Comparison of ENCODE assay signal across 8 mouse cellular contexts in the genomic region with DNA sequence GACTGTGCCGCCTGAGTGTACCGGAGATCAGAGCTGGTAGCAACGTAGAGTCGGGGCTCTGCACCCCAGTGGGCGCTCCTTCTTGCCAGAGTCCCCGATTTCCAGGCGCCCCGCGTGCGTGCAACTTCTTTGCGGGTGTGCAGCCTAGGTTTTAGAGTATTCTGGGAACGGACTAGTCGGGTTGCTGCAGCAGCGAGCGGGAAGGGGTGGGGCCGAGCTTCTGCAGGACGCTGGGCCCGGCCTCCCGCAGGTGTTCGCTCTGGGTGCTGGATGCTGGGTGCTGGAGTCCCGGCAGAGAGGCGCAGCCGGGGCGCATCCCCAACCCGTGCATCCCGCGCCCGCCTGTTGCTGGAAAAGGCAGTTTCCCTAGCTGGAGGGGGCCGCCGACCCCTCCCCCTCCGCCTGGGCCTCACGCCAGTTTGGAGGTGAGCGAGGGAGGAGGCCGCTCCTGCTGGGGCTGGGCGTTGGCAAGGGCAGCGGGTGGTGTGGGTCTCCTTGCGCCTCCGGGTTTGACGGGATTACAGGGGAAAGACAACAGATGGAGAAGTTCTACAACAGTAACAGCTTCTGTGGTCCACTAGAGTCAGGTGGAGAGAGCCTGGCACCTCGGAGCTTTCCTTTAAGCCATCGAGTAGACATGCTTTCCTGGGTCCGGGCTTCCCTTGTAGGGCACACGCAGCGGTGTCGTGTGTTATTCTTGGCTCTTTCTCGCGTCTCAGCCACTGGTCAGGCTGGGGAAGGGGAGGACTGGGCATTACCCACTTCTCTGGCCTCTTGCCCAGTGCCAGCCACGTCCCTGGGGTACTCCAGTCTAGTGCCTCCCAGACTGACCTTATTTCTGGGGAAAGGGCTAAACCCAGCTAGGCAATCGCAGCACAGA. TPM values are rescaled to one million over a fixed set of nuclear protein-coding genes. Genes with fewer than 3 reads are reported as not detected.
DNase-seq lines count a peak whose midpoint lies in the region; ATAC-seq and TF ChIP-seq lines count a peak whose summit lies in the region.

No protein-coding gene starts in this region.

- ATAC-seq in granulocyte monocyte progenitor cell, adult 5-6 weeks (replicated peaks; ENCODE audit: poor library complexity, severe bottlenecking) = 0 out of 2 replicates have a peak, but pooled peaks have one; percentile 8
- peak; percentile 32; the same call in 1 of the 2 replicates for ATAC-seq in intestine, embryonic 15.5 days
- peak; percentile 12; the same call in 1 of the 2 replicates for ATAC-seq in liver, embryonic 16.5 days (ENCODE audit: low read depth)
- no peak for ATAC-seq in activated CD4-positive, CD25-positive, alpha-beta regulatory T cell, adult 4 months

- 0 out of 2 replicates have a peak, but pooled peaks cover 4% of the 10 kb centered on the region for H3K36me3 ChIP-seq in intestine, embryonic 15.5 days
- H3K36me3 ChIP-seq in liver, embryonic 16.5 days (ENCODE audit: control insufficient read depth, insufficient read depth) = no peaks in the 10 kb centered on the region

- intact Hi-C loops in left cerebral cortex, adult 2 months (cut with DNase I) = no loop called here

- peaks cover 23% of the 10 kb centered on the region for H3K27me3 ChIP-seq in intestine, embryonic 15.5 days (replicated peaks)
- peaks cover 67% of the 10 kb centered on the region for H3K27me3 ChIP-seq in liver, embryonic 16.5 days (ENCODE audit: control insufficient read depth, insufficient read depth, low read depth, low read length)

- no peak for TF ChIP-seq CTCF in left cerebral cortex, adult 2 months (IDR thresholded peaks at IDR 0.05)
- TF ChIP-seq CTCF in olfactory bulb, adult 2 months (IDR thresholded peaks at IDR 0.05; ENCODE audit: insufficient read depth, low read depth, low read length) = no peak

- H3K4me3 ChIP-seq in left cerebral cortex, adult 2 months = peak overlapping the region; percentile 50
- H3K4me3 ChIP-seq in intestine, embryonic 15.5 days (replicated peaks) = peak overlapping the region; percentile 65
- peak overlapping the region; percentile 53 for H3K4me3 ChIP-seq in liver, embryonic 16.5 days (ENCODE audit: low read depth, low read length)
- peak overlapping the region; percentile 35 for H3K4me3 ChIP-seq in olfactory bulb, adult 2 months (ENCODE audit: insufficient read depth, low read depth, low read length)

- TF ChIP-seq POLR2A in olfactory bulb, adult 2 months (IDR thresholded peaks at IDR 0.05; ENCODE audit: insufficient read depth, low read depth, low read length) = no peak

- H3K9ac ChIP-seq in intestine, embryonic 15.5 days = peak overlapping the region; percentile 70
- H3K9ac ChIP-seq in liver, embryonic 16.5 days (ENCODE audit: low read depth, low read length) = peak overlapping the region; percentile 27

- 3% methylated on average over 47 of the region's 49 CpGs for WGBS in intestine, embryonic 15.5 days
- WGBS in liver, embryonic 16.5 days (ENCODE audit: insufficient replicate concordance) = 4% methylated on average over 48 of the region's 49 CpGs
- WGBS in olfactory bulb, adult 2 months = 6% methylated on average over 49 of the region's 49 CpGs

- DNase-seq in left cerebral cortex, adult 2 months (ENCODE audit: extremely low spot score in 1 of 2, low spot score in 2 of 2) = no peak
- no peak for DNase-seq in left cerebral cortex, adult 11 months (ENCODE audit: low spot score)
- peak; percentile 58 to 76 for DNase-seq in cerebellum, adult 18-20 months

- H3K9me3 ChIP-seq in intestine, embryonic 15.5 days = no peaks in the 10 kb centered on the region
- no peaks in the 10 kb centered on the region for H3K9me3 ChIP-seq in liver, embryonic 16.5 days (replicated peaks; ENCODE audit: control insufficient read depth, low read length)

- peak overlapping the region; percentile 93 for H3K4me2 ChIP-seq in intestine, embryonic 15.5 days (replicated peaks)
- H3K4me2 ChIP-seq in liver, embryonic 16.5 days (ENCODE audit: low read depth, low read length) = peak overlapping the region; percentile 62

- peak overlapping the region; percentile 47 for H3K27ac ChIP-seq in left cerebral cortex, adult 2 months
- H3K27ac ChIP-seq in intestine, embryonic 15.5 days = peak overlapping the region; percentile 82
- H3K27ac ChIP-seq in liver, embryonic 16.5 days (ENCODE audit: low read length) = no peak overlapping the region
- no peak overlapping the region for H3K27ac ChIP-seq in olfactory bulb, adult 2 months (ENCODE audit: insufficient read depth, low read depth, low read length)

- H3K4me1 ChIP-seq in intestine, embryonic 15.5 days (replicated peaks) = peaks cover 43% of the 10 kb centered on the region
- H3K4me1 ChIP-seq in liver, embryonic 16.5 days (ENCODE audit: control insufficient read depth, low read depth, low read length) = peaks cover 9% of the 10 kb centered on the region
- H3K4me1 ChIP-seq in olfactory bulb, adult 2 months (ENCODE audit: control insufficient read depth, insufficient read depth, low read length) = peaks cover 33% of the 10 kb centered on the region

RNA-seq across cellular contexts. Expression of a gene that starts 0.8 kb away (rescaled TPM):
- total RNA-seq in left cerebral cortex, adult 2 months (2021) = 10 to 100 TPM in 1 of 2 experiments, 1 to 10 TPM in 1; 9.0 to 11.6 TPM
- not detected in 2 replicates for total RNA-seq in granulocyte monocyte progenitor cell, adult 5-6 weeks (2014; fragmentation: Nextera tagmentation)
- 0.47 and 1.7 TPM in 2 replicates for total RNA-seq in granulocyte monocyte progenitor cell, adult 5-6 weeks (2017)
- polyA plus RNA-seq in intestine, embryonic 15.5 days (2015; fragmentation: Nextera tagmentation; extraction: Ambion mirVana) = 40.0 and 43.5 TPM in 2 replicates
- 4.5 and 5.6 TPM in 2 replicates for polyA plus RNA-seq in liver, embryonic 16.5 days (2015; fragmentation: Nextera tagmentation; extraction: Ambion mirVana)
- not detected in 2 replicates for polyA plus RNA-seq in olfactory bulb, adult 2 months (2012; ENCODE audit: insufficient read depth, insufficient read length, low replicate concordance, missing spikeins)
- under 1 TPM in 1 of 2 experiments, not detected in 1; 0.16 TPM for polyA plus RNA-seq in activated CD4-positive, CD25-positive, alpha-beta regulatory T cell, adult 4 months (2017; shearing (Covaris generic))

RNA-seq across cellular contexts. Expression of a gene that starts 21.8 kb away (rescaled TPM):
- 10 to 100 TPM; 32.7 to 33.1 TPM for total RNA-seq in left cerebral cortex, adult 2 months (2021)
- total RNA-seq in granulocyte monocyte progenitor cell, adult 5-6 weeks (2014; fragmentation: Nextera tagmentation) = 44.9 and 55.6 TPM in 2 replicates
- total RNA-seq in granulocyte monocyte progenitor cell, adult 5-6 weeks (2017) = 17.8 and 19.3 TPM in 2 replicates
- polyA plus RNA-seq in intestine, embryonic 15.5 days (2015; fragmentation: Nextera tagmentation; extraction: Ambion mirVana) = 56.9 and 57.9 TPM in 2 replicates
- 27.1 and 32.3 TPM in 2 replicates for polyA plus RNA-seq in liver, embryonic 16.5 days (2015; fragmentation: Nextera tagmentation; extraction: Ambion mirVana)
- polyA plus RNA-seq in olfactory bulb, adult 2 months (2012; ENCODE audit: insufficient read depth, insufficient read length, low replicate concordance, missing spikeins) = 257 TPM in 1 of 2 replicates, not detected in the other
- polyA plus RNA-seq in activated CD4-positive, CD25-positive, alpha-beta regulatory T cell, adult 4 months (2017; shearing (Covaris generic)) = 1 to 10 TPM; 3.2 to 7.9 TPM

RNA-seq across cellular contexts. Expression of a gene that starts 21.8 kb away (rescaled TPM):
- total RNA-seq in left cerebral cortex, adult 2 months (2021) = under 1 TPM in 1 of 2 experiments, not detected in 1; 0.56 TPM
- total RNA-seq in granulocyte monocyte progenitor cell, adult 5-6 weeks (2014; fragmentation: Nextera tagmentation) = not detected in 2 replicates
- not detected in 2 replicates for total RNA-seq in granulocyte monocyte progenitor cell, adult 5-6 weeks (2017)
- polyA plus RNA-seq in intestine, embryonic 15.5 days (2015; fragmentation: Nextera tagmentation; extraction: Ambion mirVana) = 0.10 TPM in 1 of 2 replicates, not detected in the other
- polyA plus RNA-seq in liver, embryonic 16.5 days (2015; fragmentation: Nextera tagmentation; extraction: Ambion mirVana) = 0.07 TPM in 1 of 2 replicates, not detected in the other
- not detected in 2 replicates for polyA plus RNA-seq in olfactory bulb, adult 2 months (2012; ENCODE audit: insufficient read depth, insufficient read length, low replicate concordance, missing spikeins)
- not detected for polyA plus RNA-seq in activated CD4-positive, CD25-positive, alpha-beta regulatory T cell, adult 4 months (2017; shearing (Covaris generic))

RNA-seq across cellular contexts. Expression of a gene that starts 28.0 kb away (rescaled TPM):
- total RNA-seq in left cerebral cortex, adult 2 months (2021) = 10 to 100 TPM; 14.2 to 15.3 TPM
- not detected in 2 replicates for total RNA-seq in granulocyte monocyte progenitor cell, adult 5-6 weeks (2014; fragmentation: Nextera tagmentation)
- not detected in 2 replicates for total RNA-seq in granulocyte monocyte progenitor cell, adult 5-6 weeks (2017)
- 3.1 and 3.5 TPM in 2 replicates for polyA plus RNA-seq in intestine, embryonic 15.5 days (2015; fragmentation: Nextera tagmentation; extraction: Ambion mirVana)
- polyA plus RNA-seq in liver, embryonic 16.5 days (2015; fragmentation: Nextera tagmentation; extraction: Ambion mirVana) = 0.29 and 0.52 TPM in 2 replicates
- polyA plus RNA-seq in olfactory bulb, adult 2 months (2012; ENCODE audit: insufficient read depth, insufficient read length, low replicate concordance, missing spikeins) = not detected in 2 replicates
- not detected for polyA plus RNA-seq in activated CD4-positive, CD25-positive, alpha-beta regulatory T cell, adult 4 months (2017; shearing (Covaris generic))

RNA-seq across cellular contexts. Expression of a gene that starts 33.6 kb away (rescaled TPM):
- 1 to 10 TPM in 1 of 2 experiments, under 1 TPM in 1; 0.82 to 1.6 TPM for total RNA-seq in left cerebral cortex, adult 2 months (2021)
- total RNA-seq in granulocyte monocyte progenitor cell, adult 5-6 weeks (2014; fragmentation: Nextera tagmentation) = not detected in 2 replicates
- total RNA-seq in granulocyte monocyte progenitor cell, adult 5-6 weeks (2017) = 0.15 TPM in 1 of 2 replicates, not detected in the other
- polyA plus RNA-seq in intestine, embryonic 15.5 days (2015; fragmentation: Nextera tagmentation; extraction: Ambion mirVana) = 0.06 and 0.10 TPM in 2 replicates
- polyA plus RNA-seq in liver, embryonic 16.5 days (2015; fragmentation: Nextera tagmentation; extraction: Ambion mirVana) = 0.04 TPM in 1 of 2 replicates, not detected in the other
- not detected in 2 replicates for polyA plus RNA-seq in olfactory bulb, adult 2 months (2012; ENCODE audit: insufficient read depth, insufficient read length, low replicate concordance, missing spikeins)
- polyA plus RNA-seq in activated CD4-positive, CD25-positive, alpha-beta regulatory T cell, adult 4 months (2017; shearing (Covaris generic)) = not detected

Comparison
In these comparisons a context has a peak if more than half of its experiments do, and no peak if none do; other contexts are left out.
1. DNase-seq: peak in cerebellum, adult 18-20 months (2 of 2); none in left cerebral cortex, adult 2 months (0 of 2) and left cerebral cortex, adult 11 months (single experiment).
2. H3K27ac ChIP-seq: peak in left cerebral cortex, adult 2 months (single experiment) and intestine, embryonic 15.5 days (single experiment); none in liver, embryonic 16.5 days (single experiment) and olfactory bulb, adult 2 months (single experiment).
3. Peak in every context shown above with its lines, with median percentiles within 50 percentile points of each other: H3K4me3 ChIP-seq.